Mouse (Mus musculus): ENCODE results near the gene Ghr. TPM values are rescaled to one million over a fixed set of nuclear protein-coding genes. Genes with fewer than 3 reads are reported as not detected.

The Ghr gene
- total and polyA plus RNA-seq, 2 experiments from 2014 or later: 7.9 to 11.8 TPM

- no peak overlapping the region for H3K4me3 ChIP-seq (ENCODE audit: low read depth, low read length)
- TF ChIP-seq CTCF (IDR thresholded peaks at IDR 0.05): no peak
- no peak overlapping the region for H3K27ac ChIP-seq (ENCODE audit: low read depth, low read length)
- H3K36me3 ChIP-seq (ENCODE audit: insufficient read depth, low read length): no peaks in the 10 kb centered on the region
- H3K4me1 ChIP-seq (ENCODE audit: insufficient read depth, low read length): no peaks in the 10 kb centered on the region
- 77% methylated on average over 3 of the region's 3 CpGs for WGBS
- no peak overlapping the region for H3K4me2 ChIP-seq (ENCODE audit: low read depth, low read length, poor library complexity, severe bottlenecking)
- H3K9me3 ChIP-seq (ENCODE audit: low read length): no peaks in the 10 kb centered on the region
- H3K27me3 ChIP-seq (ENCODE audit: insufficient read depth, low read length): no peaks in the 10 kb centered on the region
- H3K9ac ChIP-seq (replicated peaks; ENCODE audit: low read length, poor library complexity, severe bottlenecking): no peak overlapping the region
- no peak for ATAC-seq (ENCODE audit: low FRiP score)
- DNase-seq (ENCODE audit: low spot score): no peak
Observed at GRCm38 (mm10) chr15:3437381-3437780, 145.9 kb downstream of the Ghr start.

GRCm38 (mm10) chr15:3435637-3436036, 147.7 kb downstream of the Ghr start:
- Histone ChIP-seq H3K9me3 (ENCODE audit: low read length) (no peaks in the 10 kb centered on the region), H3K27ac (ENCODE audit: low read depth, low read length) (no peak overlapping the region), H3K4me1 (ENCODE audit: insufficient read depth, low read length) (no peaks in the 10 kb centered on the region), H3K27me3 (ENCODE audit: insufficient read depth, low read length) (no peaks in the 10 kb centered on the region), H3K4me3 (ENCODE audit: low read depth, low read length) (no peak overlapping the region), H3K4me2 (ENCODE audit: low read depth, low read length, poor library complexity, severe bottlenecking) (no peak overlapping the region), H3K36me3 (ENCODE audit: insufficient read depth, low read length) (no peaks in the 10 kb centered on the region), H3K9ac (replicated peaks; ENCODE audit: low read length, poor library complexity, severe bottlenecking) (no peak overlapping the region)
- 69% methylated on average over 4 of the region's 4 CpGs for WGBS
- DNase-seq (ENCODE audit: low spot score) (no peak), ATAC-seq (ENCODE audit: low FRiP score) (no peak)
- no peak for TF ChIP-seq CTCF (IDR thresholded peaks at IDR 0.05)

- Histone ChIP-seq H3K9me3 (ENCODE audit: low read length) (no peaks in the 10 kb centered on the region), H3K4me2 (ENCODE audit: low read depth, low read length, poor library complexity, severe bottlenecking) (no peak overlapping the region), H3K4me3 (ENCODE audit: low read depth, low read length) (no peak overlapping the region), H3K9ac (replicated peaks; ENCODE audit: low read length, poor library complexity, severe bottlenecking) (no peak overlapping the region), H3K27me3 (ENCODE audit: insufficient read depth, low read length) (no peaks in the 10 kb centered on the region), H3K4me1 (ENCODE audit: insufficient read depth, low read length) (no peaks in the 10 kb centered on the region), H3K27ac (ENCODE audit: low read depth, low read length) (no peak overlapping the region), H3K36me3 (ENCODE audit: insufficient read depth, low read length) (no peaks in the 10 kb centered on the region)
- no peak for ATAC-seq (ENCODE audit: low FRiP score)
- no peak for TF ChIP-seq CTCF (IDR thresholded peaks at IDR 0.05)
- WGBS: 92% methylated on average over 3 of the region's 3 CpGs
- DNase-seq (ENCODE audit: low spot score): peak; percentile 44
Observed at GRCm38 (mm10) chr15:3434461-3434860, 148.8 kb downstream of the Ghr start.

GRCm38 (mm10) chr15:3433281-3433680, 150.0 kb downstream of the Ghr start:
- no peak overlapping the region for H3K4me3 ChIP-seq (ENCODE audit: low read depth, low read length)
- WGBS: 79% methylated on average over 7 of the region's 7 CpGs

GRCm38 (mm10) chr15:3432823-3433222, 150.5 kb downstream of the Ghr start:
- Histone ChIP-seq H3K4me2 (ENCODE audit: low read depth, low read length, poor library complexity, severe bottlenecking) (no peak overlapping the region), H3K9ac (replicated peaks; ENCODE audit: low read length, poor library complexity, severe bottlenecking) (no peak overlapping the region), H3K27me3 (ENCODE audit: insufficient read depth, low read length) (no peaks in the 10 kb centered on the region), H3K4me3 (ENCODE audit: low read depth, low read length) (no peak overlapping the region), H3K27ac (ENCODE audit: low read depth, low read length) (no peak overlapping the region), H3K36me3 (ENCODE audit: insufficient read depth, low read length) (no peaks in the 10 kb centered on the region), H3K4me1 (ENCODE audit: insufficient read depth, low read length) (no peaks in the 10 kb centered on the region), H3K9me3 (ENCODE audit: low read length) (no peaks in the 10 kb centered on the region)
- 92% methylated on average over 1 of the region's 1 CpGs for WGBS
- ATAC-seq (ENCODE audit: low FRiP score) (no peak), DNase-seq (ENCODE audit: low spot score) (no peak)
- no peak for TF ChIP-seq CTCF (IDR thresholded peaks at IDR 0.05)

More at GRCm38 (mm10) chr15:3433281-3433680, 150.0 kb downstream of the Ghr start:
- no peaks in the 10 kb centered on the region for H3K27me3 ChIP-seq (ENCODE audit: insufficient read depth, low read length)
- DNase-seq (ENCODE audit: low spot score): no peak
- H3K4me1 ChIP-seq (ENCODE audit: insufficient read depth, low read length): no peaks in the 10 kb centered on the region
- no peak for ATAC-seq (ENCODE audit: low FRiP score)
- no peak overlapping the region for H3K4me2 ChIP-seq (ENCODE audit: low read depth, low read length, poor library complexity, severe bottlenecking)
- no peaks in the 10 kb centered on the region for H3K9me3 ChIP-seq (ENCODE audit: low read length)
- no peak overlapping the region for H3K9ac ChIP-seq (replicated peaks; ENCODE audit: low read length, poor library complexity, severe bottlenecking)
- no peaks in the 10 kb centered on the region for H3K36me3 ChIP-seq (ENCODE audit: insufficient read depth, low read length)
- H3K27ac ChIP-seq (ENCODE audit: low read depth, low read length): no peak overlapping the region
- TF ChIP-seq CTCF (IDR thresholded peaks at IDR 0.05): no peak

GRCm38 (mm10) chr15:3429417-3429816, 153.9 kb downstream of the Ghr start:
- Histone ChIP-seq H3K9ac (replicated peaks; ENCODE audit: low read length, poor library complexity, severe bottlenecking) (no peak overlapping the region), H3K4me3 (ENCODE audit: low read depth, low read length) (no peak overlapping the region), H3K4me2 (ENCODE audit: low read depth, low read length, poor library complexity, severe bottlenecking) (no peak overlapping the region), H3K36me3 (ENCODE audit: insufficient read depth, low read length) (no peaks in the 10 kb centered on the region), H3K9me3 (ENCODE audit: low read length) (no peaks in the 10 kb centered on the region), H3K27ac (ENCODE audit: low read depth, low read length) (no peak overlapping the region), H3K4me1 (ENCODE audit: insufficient read depth, low read length) (no peaks in the 10 kb centered on the region), H3K27me3 (ENCODE audit: insufficient read depth, low read length) (no peaks in the 10 kb centered on the region)
- DNase-seq (ENCODE audit: low spot score) (no peak), ATAC-seq (ENCODE audit: low FRiP score) (no peak)
- TF ChIP-seq CTCF (IDR thresholded peaks at IDR 0.05): no peak

Measured in midbrain, postnatal 0 days (tissue).